Mouse (Mus musculus): Measurements from ENCODE around the gene C130032M10Rik.

The C130032M10Rik gene

DNA sequence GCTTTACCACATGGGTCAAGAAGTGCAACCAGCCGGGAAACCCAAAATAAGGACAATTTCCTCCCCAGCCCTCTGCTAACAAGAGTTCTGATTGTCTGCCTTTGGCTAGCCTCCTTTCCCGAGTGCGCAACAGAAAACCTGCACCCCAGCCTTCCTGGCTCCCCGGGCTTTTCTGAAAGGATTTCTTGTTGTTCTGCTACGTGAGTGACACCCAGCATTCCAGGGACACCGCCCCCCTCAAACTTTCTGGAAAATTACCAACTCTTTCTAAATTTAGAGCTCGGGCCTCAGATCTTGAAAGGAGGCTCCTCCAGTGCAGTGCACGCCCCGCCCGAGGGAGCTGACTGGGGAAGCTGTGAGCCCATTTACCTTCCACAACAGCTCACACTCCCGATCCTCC, at the start of gene C130032M10Rik:
C130032M10Rik (plus strand) TSS at position 334 of the 400 bp plus-strand sequence.
- peak; percentile 39 for DNase-seq (ENCODE audit: low spot score)

DNA sequence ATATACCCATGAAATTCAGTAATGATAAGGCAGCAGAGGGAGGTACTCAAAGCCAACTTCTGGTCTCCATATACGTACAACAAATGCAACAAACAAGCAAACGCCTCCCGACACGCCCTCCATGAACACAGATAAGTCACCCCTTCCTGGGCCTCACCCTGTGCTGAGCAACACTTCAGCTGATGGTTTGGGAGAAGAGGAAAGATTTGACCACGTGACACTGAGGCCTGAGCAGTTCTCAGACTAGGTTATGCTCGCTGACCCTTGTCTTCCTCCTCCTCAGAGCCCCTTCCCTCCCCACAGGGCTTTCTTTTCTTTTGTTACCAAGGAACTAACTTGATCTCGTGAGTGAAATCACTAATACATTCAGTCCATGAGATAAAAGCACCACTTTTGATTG, 48.6 kb upstream of the C130032M10Rik start:
- DNase-seq (ENCODE audit: low spot score) = no peak

GRCm38 (mm10) chr9:114468217-114468616, 47.3 kb upstream of the C130032M10Rik start:
- DNase-seq (ENCODE audit: low spot score) = no peak

DNA sequence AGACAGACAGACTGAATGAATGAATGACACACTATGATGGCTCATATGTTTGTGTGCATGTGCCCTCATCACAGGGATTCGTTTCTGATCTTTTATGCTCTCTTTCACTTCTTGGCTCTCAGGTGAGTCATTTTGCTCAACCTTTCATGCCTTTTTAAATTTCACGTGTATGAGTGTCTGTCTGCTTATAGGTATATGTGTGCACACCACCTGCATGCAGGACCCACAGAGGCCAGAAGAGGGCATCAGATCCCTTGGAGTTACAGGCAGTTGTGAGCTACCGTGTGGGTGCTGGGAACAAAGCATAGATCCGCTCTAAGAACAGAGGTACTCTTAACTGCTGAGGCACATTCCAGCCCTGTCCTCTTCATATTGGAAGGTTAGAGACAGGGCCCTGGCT, 46.8 kb upstream of the C130032M10Rik start:
- DNase-seq (ENCODE audit: low spot score) = no peak

- DNase-seq (ENCODE audit: low spot score) = no peak
Observed at GRCm38 (mm10) chr9:114471892-114472291, 43.6 kb upstream of the C130032M10Rik start.

- DNase-seq (ENCODE audit: low spot score) = no peak
Observed at GRCm38 (mm10) chr9:114477019-114477418, 38.5 kb upstream of the C130032M10Rik start.

DNA sequence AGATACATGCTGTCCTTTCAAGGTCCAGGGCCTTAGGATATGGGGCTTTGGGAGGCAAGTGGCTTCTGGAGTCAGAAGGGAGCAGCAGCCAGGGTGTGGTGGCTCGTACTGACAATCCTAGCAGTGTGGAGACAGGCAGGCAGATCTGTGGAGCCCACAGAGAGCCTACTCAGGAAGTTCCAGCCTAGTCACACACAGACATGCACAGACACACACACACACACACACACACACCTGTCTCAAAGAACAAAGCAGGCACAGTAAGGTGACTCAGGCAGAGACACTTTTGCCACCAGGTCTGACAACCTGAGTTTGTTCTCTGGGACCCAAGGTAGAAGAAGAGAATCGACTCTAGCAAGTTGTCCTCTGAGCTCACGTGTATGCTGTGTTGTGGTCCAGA, 34.6 kb upstream of the C130032M10Rik start:
- DNase-seq (ENCODE audit: low spot score) = no peak

- no peak for DNase-seq (ENCODE audit: low spot score)
Observed at GRCm38 (mm10) chr9:114484771-114485170, 30.7 kb upstream of the C130032M10Rik start.

DNA sequence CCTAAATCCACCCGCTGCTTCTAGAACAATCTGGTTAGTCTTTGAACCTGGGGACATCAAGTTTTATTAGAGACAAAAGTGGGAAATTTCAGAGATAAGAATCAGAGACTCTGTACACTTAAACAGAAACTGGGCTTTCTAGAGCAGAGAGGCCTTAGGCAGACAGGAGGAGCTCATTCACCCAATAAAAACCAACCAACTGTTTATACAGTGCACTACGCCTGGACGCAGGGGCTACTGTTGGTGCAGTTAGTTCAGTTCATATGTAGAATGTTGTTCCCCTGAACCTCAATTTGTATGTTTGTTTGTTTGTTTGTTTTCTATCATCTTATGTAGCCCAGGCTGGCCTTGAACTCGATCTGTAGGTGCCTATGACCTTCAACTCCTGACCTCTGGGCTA, 28.7 kb upstream of the C130032M10Rik start:
- no peak for DNase-seq (ENCODE audit: low spot score)

GRCm38 (mm10) chr9:114487481-114488258, 27.8 kb upstream of the C130032M10Rik start:
- no peak for DNase-seq (ENCODE audit: low spot score)

GRCm38 (mm10) chr9:114496469-114496868, 19.0 kb upstream of the C130032M10Rik start:
- no peak for DNase-seq (ENCODE audit: low spot score)

DNA sequence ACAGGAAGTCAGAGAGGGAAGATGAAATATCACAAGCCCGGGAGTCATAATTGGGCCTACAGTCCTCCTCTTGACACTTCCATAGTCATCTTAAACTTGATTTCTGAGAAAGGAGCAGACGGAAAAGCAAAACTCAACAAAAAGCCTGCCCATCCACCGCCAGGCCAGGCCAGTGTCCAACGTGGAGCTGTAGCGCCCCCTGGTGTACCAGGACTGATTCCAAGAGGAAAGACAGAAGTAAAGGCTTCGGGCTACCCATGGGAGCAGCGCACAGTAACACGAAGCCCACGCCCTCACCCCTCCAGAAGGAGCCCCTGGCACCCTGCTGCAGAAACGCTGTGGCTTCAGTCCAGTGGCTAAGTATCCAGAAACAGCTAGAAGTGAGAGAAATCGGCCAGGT, 17.3 kb upstream of the C130032M10Rik start:
- peak; percentile 96 for DNase-seq (ENCODE audit: low spot score)

DNA sequence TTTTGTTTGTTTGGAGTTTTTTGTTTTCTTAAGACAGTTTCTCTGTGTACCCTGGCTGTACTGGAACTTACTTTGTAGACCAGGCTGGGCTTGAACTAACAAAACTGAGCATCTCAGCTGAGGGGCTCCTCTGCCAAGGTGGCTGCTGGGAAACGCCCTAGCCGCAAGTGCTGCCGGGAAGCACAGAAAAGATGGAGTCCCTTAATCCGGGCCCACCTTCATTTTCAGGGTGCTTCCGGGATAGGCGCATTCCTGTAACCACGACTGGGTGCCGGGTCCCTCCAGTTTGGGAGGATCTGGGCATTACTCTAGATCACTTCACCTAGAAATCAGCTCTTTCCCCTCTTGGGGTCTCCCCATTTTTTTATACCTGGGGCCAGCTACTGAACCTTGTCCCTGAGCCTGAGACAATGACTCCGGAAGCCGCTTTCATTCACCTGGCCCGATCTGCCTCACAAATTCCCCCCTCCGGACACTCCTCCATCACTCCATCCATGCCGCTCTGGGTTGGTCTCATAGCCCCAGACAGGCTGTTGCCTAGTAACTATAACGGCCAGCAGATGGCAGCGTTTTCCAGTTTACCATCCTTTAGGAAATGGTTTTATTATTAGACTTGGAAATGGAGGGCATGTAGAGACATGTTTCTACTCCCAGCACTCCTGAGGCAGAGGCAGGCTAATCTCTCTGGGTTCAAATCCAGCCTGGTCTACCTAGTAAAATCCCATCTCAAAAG, 15.5 kb upstream of the C130032M10Rik start:
- DNase-seq (ENCODE audit: low spot score) = peak; percentile 82

DNA sequence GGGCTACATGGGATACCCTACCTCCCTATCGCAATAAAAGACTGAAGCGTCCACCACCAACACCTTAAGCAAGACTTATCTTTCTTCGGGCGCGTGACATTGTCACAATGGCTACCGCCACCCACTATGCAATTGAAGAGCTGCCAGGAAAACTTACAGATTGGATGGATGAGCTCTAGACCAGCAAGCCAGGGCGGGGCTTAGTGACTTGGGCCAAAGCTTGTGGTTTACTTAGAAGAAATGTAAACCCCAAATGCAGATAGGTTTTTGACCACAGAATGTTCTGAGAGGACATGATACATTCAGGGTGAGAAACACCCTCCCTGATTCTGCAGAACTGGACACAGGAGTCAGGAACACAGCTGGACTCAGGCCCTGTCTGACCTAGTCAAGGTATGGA, 14.4 kb upstream of the C130032M10Rik start:
- DNase-seq (ENCODE audit: low spot score) = no peak

DNA sequence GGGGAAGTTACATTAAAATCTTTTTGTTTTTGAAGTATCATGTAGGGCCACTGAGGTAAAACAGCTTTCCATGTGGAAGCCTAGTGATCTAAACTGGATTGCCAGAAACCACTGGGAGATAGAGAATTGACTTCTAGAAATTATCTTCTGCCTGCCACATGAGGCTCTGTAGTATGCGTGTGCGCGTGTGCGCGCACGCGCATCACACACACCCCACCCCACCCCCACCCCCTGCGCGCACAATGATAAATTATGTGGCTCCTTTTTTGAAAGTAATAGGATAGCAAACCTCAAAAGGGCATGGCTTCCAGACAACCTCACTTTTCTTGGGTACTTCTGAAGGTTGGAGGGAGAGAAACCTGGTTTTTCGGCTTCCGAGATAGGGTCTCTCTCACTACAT, 13.6 kb upstream of the C130032M10Rik start:
- DNase-seq (ENCODE audit: low spot score) = no peak

DNA sequence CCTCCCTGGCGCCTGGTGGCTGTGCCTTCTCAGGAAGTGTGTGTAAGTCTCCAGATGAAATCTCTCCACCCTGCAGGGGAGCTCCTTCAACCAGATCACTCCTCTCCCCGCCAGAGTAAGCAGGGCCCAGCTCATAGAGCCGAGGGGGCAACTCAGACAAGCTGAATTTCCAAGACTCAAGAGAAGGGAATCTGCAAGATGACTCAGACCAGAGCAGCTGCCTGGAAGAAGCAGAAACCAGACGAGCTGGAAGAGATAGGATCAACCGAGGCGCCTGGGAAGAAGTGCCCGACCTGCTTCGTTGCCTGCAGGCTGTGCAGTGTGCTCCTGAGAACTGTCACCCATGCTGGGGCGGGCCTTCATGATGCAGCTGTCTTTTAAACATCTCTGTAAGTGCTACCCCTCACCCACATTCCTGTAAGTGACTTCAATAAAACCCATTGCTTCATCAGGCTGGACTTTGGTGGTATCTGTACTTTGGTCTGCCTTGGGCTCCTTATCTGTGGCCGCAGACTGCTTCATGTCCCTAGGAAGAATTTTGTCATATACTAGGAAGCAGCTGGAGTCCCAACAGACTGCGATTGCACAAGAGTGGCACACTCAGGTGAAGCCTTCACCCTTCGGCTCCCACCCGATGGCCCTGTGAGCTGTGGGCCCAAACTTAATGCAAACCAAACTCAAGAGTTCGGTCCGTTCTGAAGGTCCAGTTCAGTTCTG, 12.6 kb upstream of the C130032M10Rik start:
- DNase-seq (ENCODE audit: low spot score) = no peak

GRCm38 (mm10) chr9:114504816-114505215, 10.7 kb upstream of the C130032M10Rik start, which contains the start of gene Ccr4:
Gene Ccr4 (minus strand): TSS chr9:114504916.
- no peak for DNase-seq (ENCODE audit: low spot score)

GRCm38 (mm10) chr9:114506564-114506963, 8.9 kb upstream of the C130032M10Rik start:
- DNase-seq (ENCODE audit: low spot score) = no peak

DNA sequence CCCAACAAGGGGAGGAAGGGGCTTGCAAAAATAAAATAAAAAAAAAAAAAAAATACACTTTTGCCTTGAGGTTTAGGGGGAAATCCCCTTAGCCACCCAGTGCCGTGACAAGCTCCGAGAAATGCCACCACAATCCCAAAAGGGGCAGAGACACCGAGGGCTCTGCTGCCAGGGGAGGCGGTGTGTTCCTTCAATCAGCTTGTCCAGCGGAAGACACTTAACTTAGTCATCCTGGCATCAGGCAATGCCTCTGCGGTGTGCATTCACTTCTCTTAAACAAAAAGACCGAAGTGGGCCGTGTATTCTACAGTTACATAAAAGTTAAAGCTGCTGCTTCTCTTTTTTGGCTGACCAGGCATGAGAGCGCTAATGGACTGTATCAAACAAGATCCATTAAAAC, 8.1 kb upstream of the C130032M10Rik start:
- no peak for DNase-seq (ENCODE audit: low spot score)

- DNase-seq (ENCODE audit: low spot score) = no peak
Observed at GRCm38 (mm10) chr9:114509785-114510184, 5.7 kb upstream of the C130032M10Rik start.

- no peak for DNase-seq (ENCODE audit: low spot score)
Observed at GRCm38 (mm10) chr9:114512831-114513230, 2.7 kb upstream of the C130032M10Rik start.

DNA sequence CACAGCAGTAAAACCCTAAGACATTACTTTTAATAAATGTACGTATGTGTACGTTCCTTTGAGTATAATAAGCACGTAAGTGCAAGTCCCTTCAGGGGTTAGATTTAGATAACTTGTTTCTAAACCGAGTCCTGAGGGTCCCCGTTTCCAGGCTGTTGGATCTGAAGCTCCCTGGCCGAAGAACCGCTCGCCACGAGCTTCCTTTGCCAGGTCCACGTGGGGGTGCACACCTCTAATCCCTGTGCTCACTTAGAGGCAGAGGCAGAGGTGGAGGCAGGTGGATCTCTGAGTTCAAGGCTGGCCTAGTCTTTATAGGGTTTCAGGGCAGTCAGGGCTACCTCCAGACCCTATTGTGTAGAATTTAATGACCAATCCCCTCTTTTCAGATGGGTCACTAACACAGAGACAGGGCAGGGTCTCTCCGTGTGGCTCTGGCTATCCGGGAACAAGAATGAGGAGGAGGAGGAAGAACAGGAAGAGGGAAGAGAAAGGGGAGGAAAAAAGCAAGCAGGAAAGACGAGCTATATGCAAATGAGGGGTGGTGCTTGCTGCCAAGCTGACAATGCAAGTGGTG, 2.5 kb downstream of the C130032M10Rik start:
- DNase-seq (ENCODE audit: low spot score) = no peak
